12 mouse cellular contexts compared by ENCODE assay signal in the genomic region with DNA sequence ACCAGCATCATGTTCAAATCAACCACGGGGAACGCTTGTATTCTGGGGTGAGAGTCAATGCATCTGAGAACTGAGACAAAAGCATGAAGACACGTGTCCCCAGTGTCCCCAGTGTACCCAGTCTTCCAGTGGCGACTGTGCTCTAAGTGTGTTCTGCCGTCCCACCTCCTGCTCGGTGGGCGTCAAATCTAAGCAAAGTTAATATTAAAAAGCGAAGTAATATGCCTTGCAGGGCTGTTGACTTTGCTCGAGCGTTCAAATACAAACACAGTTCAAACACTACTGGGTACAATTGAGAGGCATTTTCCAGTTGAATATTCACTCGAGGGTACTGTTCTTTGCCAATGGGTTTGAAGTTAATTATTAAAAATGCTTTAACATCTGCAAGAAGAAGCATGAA.
DNase-seq lines count a peak whose midpoint lies in the region; ATAC-seq and TF ChIP-seq lines count a peak whose summit lies in the region.
"Had no signal": no experiment of that assay in that cellular context is flagged by ENCODE, and none has a peak within 500 bp of the region (broad histone marks: within the 10 kb centered on the region; RNA-seq: fewer than 3 reads in every experiment).

No protein-coding gene starts in this region.

- peak overlapping the region; percentile 45 for H3K4me2 ChIP-seq in intestine, embryonic 15.5 days (replicated peaks)
- H3K4me2 ChIP-seq in liver, embryonic 15.5 days, result 0 out of 2 replicates have a peak overlapping the region, but pooled peaks have one; percentile 20
- H3K4me2 ChIP-seq: limb, embryonic 13.5 days; midbrain, embryonic 12.5 days had no signal

- H3K4me3 ChIP-seq in layer of hippocampus, adult 2 months, result no peak overlapping the region
- H3K4me3 ChIP-seq in intestine, embryonic 15.5 days (replicated peaks), result peak overlapping the region; percentile 17; the same call in 1 of the 2 replicates
- H3K4me3 ChIP-seq in liver, embryonic 15.5 days (replicated peaks), result peak overlapping the region; percentile 12; the same call in 1 of the 2 replicates
- H3K4me3 ChIP-seq: limb, embryonic 13.5 days; midbrain, embryonic 12.5 days had no signal

- H3K4me1 ChIP-seq in intestine, embryonic 15.5 days (replicated peaks), result peaks cover 8% of the 10 kb centered on the region
- peaks cover 40% of the 10 kb centered on the region for H3K4me1 ChIP-seq in liver, embryonic 15.5 days (replicated peaks)

- DNase-seq in layer of hippocampus, adult 2 months (ENCODE audit: low spot score in 2 of 2), result no peak
- DNase-seq in layer of hippocampus, adult 8-10 months (ENCODE audit: low spot score in 2 of 2), result no peak
- DNase-seq in kidney, adult 18-20 months, result peak; percentile 70
- no peak for DNase-seq in embryo, embryonic 9.5 days (ENCODE audit: extremely low spot score)
- no peak for DNase-seq in adrenal gland, postnatal 10 days
- DNase-seq in Muller cell, postnatal 12 days (ENCODE audit: inconsistent ontology term), result no peak
- DNase-seq: thymus, adult 2 months had no signal

- 50% methylated on average over 11 of the region's 11 CpGs for WGBS in intestine, embryonic 15.5 days
- WGBS in liver, embryonic 15.5 days (ENCODE audit: insufficient replicate concordance), result 66% methylated on average over 11 of the region's 11 CpGs

- H3K36me3 ChIP-seq in intestine, embryonic 15.5 days, result no peaks in the 10 kb centered on the region
- no peaks in the 10 kb centered on the region for H3K36me3 ChIP-seq in liver, embryonic 15.5 days (replicated peaks)
- H3K36me3 ChIP-seq: limb, embryonic 13.5 days; midbrain, embryonic 12.5 days had no signal

- H3K27ac ChIP-seq in layer of hippocampus, adult 2 months, result peak overlapping the region; percentile 3; the same call in 1 of the 2 replicates
- peak overlapping the region; percentile 78; the same call in 1 of the 2 replicates for H3K27ac ChIP-seq in intestine, embryonic 15.5 days
- H3K27ac ChIP-seq in liver, embryonic 15.5 days (replicated peaks), result no peak overlapping the region
- H3K27ac ChIP-seq: limb, embryonic 13.5 days; midbrain, embryonic 12.5 days had no signal

- H3K9ac ChIP-seq in intestine, embryonic 15.5 days, result no peak overlapping the region
- H3K9ac ChIP-seq in liver, embryonic 15.5 days, result no peak overlapping the region
- H3K9ac ChIP-seq: limb, embryonic 13.5 days; midbrain, embryonic 12.5 days had no signal

- peak; percentile 63 for ATAC-seq in intestine, embryonic 15.5 days
- ATAC-seq in liver, embryonic 15.5 days (ENCODE audit: insufficient read depth), result peak; percentile 30; the same call in 1 of the 2 replicates

- no peak for TF ChIP-seq CTCF in layer of hippocampus, adult 2 months (conservative IDR thresholded peaks at IDR 0.05)

- H3K9me3 ChIP-seq in intestine, embryonic 15.5 days, result no peaks in the 10 kb centered on the region
- no peaks in the 10 kb centered on the region for H3K9me3 ChIP-seq in liver, embryonic 15.5 days (replicated peaks)
- H3K9me3 ChIP-seq: limb, embryonic 13.5 days; midbrain, embryonic 12.5 days had no signal

- H3K27me3 ChIP-seq in intestine, embryonic 15.5 days (replicated peaks), result no peaks in the 10 kb centered on the region
- no peaks in the 10 kb centered on the region for H3K27me3 ChIP-seq in liver, embryonic 15.5 days
- H3K27me3 ChIP-seq: CH12.LX; midbrain, embryonic 12.5 days had no signal
